Mouse (Mus musculus) neural tube, embryonic 14.5 days (tissue): Measurements from ENCODE around the gene Tbc1d1. TPM values are rescaled to one million over a fixed set of nuclear protein-coding genes. Genes with fewer than 3 reads are reported as not detected.
A peak's percentile ranks its signal among the peaks of the same experiment; 100 is the strongest.

Source experiments
- ATAC-seq: fragments of 200-750 bp; cut with Nextera tagmentation; 2 replicates; pipeline ENCODE4 v1.8.0; 2017; ENCODE audit warnings: low read depth, mild to moderate bottlenecking, moderate TSS enrichment, moderate library complexity
- H3K27ac ChIP-seq: fragments of 300-500 bp; sonication (generic); 2 replicates; pipeline ENCODE4 v1.5.1; 2014; ENCODE audit warnings: low read depth, mild to moderate bottlenecking, control low read depth, low read length, moderate library complexity, mixed read lengths
- H3K27me3 ChIP-seq: fragments of 300-500 bp; sonication (generic); 2 replicates; pipeline ENCODE4 v1.6.1; 2014; ENCODE audit warnings: low read length; ENCODE audit not compliant: control insufficient read depth, insufficient read depth
- H3K36me3 ChIP-seq: fragments of 300-500 bp; sonication (generic); 2 replicates; pipeline ENCODE4 v1.6.1; 2014; ENCODE audit warnings: low read length, mixed read lengths; ENCODE audit not compliant: control insufficient read depth, insufficient read depth
- H3K4me1 ChIP-seq: fragments of 300-500 bp; sonication (generic); 2 replicates; pipeline ENCODE4 v1.6.1; 2014; ENCODE audit warnings: low read length; ENCODE audit not compliant: control insufficient read depth, insufficient read depth
- H3K4me2 ChIP-seq: fragments of 300-500 bp; sonication (generic); 2 replicates; pipeline ENCODE4 v1.6.1; 2014; ENCODE audit warnings: mild to moderate bottlenecking, low read depth, low read length, control low read depth
- H3K4me3 ChIP-seq: fragments of 300-500 bp; sonication (generic); 2 replicates; pipeline ENCODE4 v1.5.1; 2014; ENCODE audit warnings: low read depth, low read length, control low read depth, mixed read lengths
- H3K9ac ChIP-seq: fragments of 300-500 bp; sonication (generic); replicated peaks from 2 replicates; pipeline ENCODE4 v1.6.1; 2014; ENCODE audit warnings: low read depth, mild to moderate bottlenecking, control low read depth, low read length, mixed read lengths
- H3K9me3 ChIP-seq: fragments of 300-500 bp; sonication (generic); 2 replicates; pipeline ENCODE4 v1.6.1; 2016; ENCODE audit warnings: low read length; ENCODE audit not compliant: control insufficient read depth
- WGBS: fragments of 180-500 bp; shearing (Covaris S2); extraction: QIAGEN DNeasy Blood & Tissue Kit; methylation state at CpG from one replicate; pipeline ENCODE4 v1.1.7; 2014; 5-methylcytosine and 5-hydroxymethylcytosine counted together
- polyA plus RNA-seq: library from polyadenylated mRNA; unstranded; fragments of >200 nt; fragmentation: Nextera tagmentation; extraction: Ambion mirVana; gene quantifications from 2 replicates; pipeline ENCODE4 v1.2.1, GENCODE M21; 2014

Gene Tbc1d1
- polyA plus RNA-seq, 1 experiment from 2014 or later: 16.0 TPM

GRCm38 (mm10) chr5:64193353-64193752, 37.2 kb downstream of the Tbc1d1 start:
- 53% methylated on average over 11 of the region's 11 CpGs for WGBS
- H3K27ac ChIP-seq: no peak overlapping the region
- H3K9ac ChIP-seq: no peak overlapping the region
- H3K27me3 ChIP-seq: no peaks in the 10 kb centered on the region
- H3K4me1 ChIP-seq: no peaks in the 10 kb centered on the region
- no peaks in the 10 kb centered on the region for H3K36me3 ChIP-seq
- no peak for ATAC-seq
- H3K4me3 ChIP-seq: no peak overlapping the region
- no peaks in the 10 kb centered on the region; the same call in 1 of the 2 replicates for H3K9me3 ChIP-seq
- H3K4me2 ChIP-seq: no peak overlapping the region

GRCm38 (mm10) chr5:64196250-64196865, 40.3 kb downstream of the Tbc1d1 start:
- Histone ChIP-seq H3K4me1 (no peaks in the 10 kb centered on the region), H3K27ac (no peak overlapping the region), H3K36me3 (no peaks in the 10 kb centered on the region), H3K9me3 (no peaks in the 10 kb centered on the region; the same call in 1 of the 2 replicates), H3K4me3 (no peak overlapping the region), H3K27me3 (no peaks in the 10 kb centered on the region), H3K4me2 (no peak overlapping the region), H3K9ac (no peak overlapping the region)
- ATAC-seq: no peak
- WGBS: 100% methylated on average over 1 of the region's 1 CpGs

GRCm38 (mm10) chr5:64196866-64197321, 40.8 kb downstream of the Tbc1d1 start:
- H3K9ac ChIP-seq: no peak overlapping the region
- no peaks in the 10 kb centered on the region for H3K36me3 ChIP-seq
- no peak overlapping the region for H3K4me2 ChIP-seq
- H3K4me3 ChIP-seq: no peak overlapping the region
- H3K4me1 ChIP-seq: no peaks in the 10 kb centered on the region
- no peaks in the 10 kb centered on the region for H3K27me3 ChIP-seq
- no peak overlapping the region for H3K27ac ChIP-seq
- WGBS: 84% methylated on average over 5 of the region's 5 CpGs
- no peaks in the 10 kb centered on the region; the same call in 1 of the 2 replicates for H3K9me3 ChIP-seq
- no peak for ATAC-seq

GRCm38 (mm10) chr5:64198624-64199023, 42.5 kb downstream of the Tbc1d1 start:
- Histone ChIP-seq H3K27me3 (no peaks in the 10 kb centered on the region), H3K9me3 (no peaks in the 10 kb centered on the region), H3K4me3 (no peak overlapping the region), H3K9ac (no peak overlapping the region), H3K27ac (no peak overlapping the region), H3K4me2 (no peak overlapping the region), H3K4me1 (no peaks in the 10 kb centered on the region), H3K36me3 (no peaks in the 10 kb centered on the region)
- 91% methylated on average over 7 of the region's 7 CpGs for WGBS
- no peak for ATAC-seq

- H3K27me3 ChIP-seq: no peaks in the 10 kb centered on the region
- H3K9ac ChIP-seq: no peak overlapping the region
- 73% methylated on average over 5 of the region's 5 CpGs for WGBS
- H3K9me3 ChIP-seq: no peaks in the 10 kb centered on the region
- H3K27ac ChIP-seq: no peak overlapping the region
- H3K4me1 ChIP-seq: no peaks in the 10 kb centered on the region
- H3K4me2 ChIP-seq: no peak overlapping the region
- H3K36me3 ChIP-seq: no peaks in the 10 kb centered on the region
- ATAC-seq: no peak
- no peak overlapping the region for H3K4me3 ChIP-seq
Observed at GRCm38 (mm10) chr5:64201071-64201470, 45.0 kb downstream of the Tbc1d1 start.

- Histone ChIP-seq H3K4me3 (no peak overlapping the region), H3K9ac (no peak overlapping the region), H3K9me3 (no peaks in the 10 kb centered on the region), H3K4me2 (no peak overlapping the region), H3K27me3 (no peaks in the 10 kb centered on the region), H3K27ac (no peak overlapping the region), H3K36me3 (no peaks in the 10 kb centered on the region), H3K4me1 (no peaks in the 10 kb centered on the region)
- ATAC-seq: peak; percentile 41; the same call in 1 of the 2 replicates
- 27% methylated on average over 2 of the region's 2 CpGs for WGBS
Observed at GRCm38 (mm10) chr5:64202306-64202705, 46.2 kb downstream of the Tbc1d1 start.

- Histone ChIP-seq H3K27ac (no peak overlapping the region), H3K4me1 (no peaks in the 10 kb centered on the region), H3K9ac (no peak overlapping the region), H3K4me3 (no peak overlapping the region), H3K27me3 (no peaks in the 10 kb centered on the region), H3K4me2 (no peak overlapping the region), H3K9me3 (no peaks in the 10 kb centered on the region), H3K36me3 (no peaks in the 10 kb centered on the region)
- ATAC-seq: no peak
- 75% methylated on average over 3 of the region's 3 CpGs for WGBS
Observed at GRCm38 (mm10) chr5:64205610-64206009, 49.5 kb downstream of the Tbc1d1 start.

GRCm38 (mm10) chr5:64206431-64206830, 50.3 kb downstream of the Tbc1d1 start:
- WGBS: 70% methylated on average over 3 of the region's 3 CpGs
- Histone ChIP-seq H3K9ac (no peak overlapping the region), H3K27me3 (no peaks in the 10 kb centered on the region), H3K4me3 (no peak overlapping the region), H3K36me3 (no peaks in the 10 kb centered on the region), H3K9me3 (no peaks in the 10 kb centered on the region), H3K4me1 (no peaks in the 10 kb centered on the region), H3K27ac (no peak overlapping the region), H3K4me2 (no peak overlapping the region)
- ATAC-seq: no peak

- Histone ChIP-seq H3K36me3 (no peaks in the 10 kb centered on the region), H3K4me3 (no peak overlapping the region), H3K4me1 (no peaks in the 10 kb centered on the region), H3K9me3 (no peaks in the 10 kb centered on the region), H3K4me2 (no peak overlapping the region), H3K9ac (no peak overlapping the region), H3K27me3 (no peaks in the 10 kb centered on the region), H3K27ac (no peak overlapping the region)
- ATAC-seq: 0 out of 2 replicates have a peak, but pooled peaks have one; percentile 33
- WGBS: 83% methylated on average over 8 of the region's 8 CpGs
Observed at GRCm38 (mm10) chr5:64206875-64207274, 50.8 kb downstream of the Tbc1d1 start.
